Mouse (Mus musculus): ENCODE measurements around the gene 9930021J03Rik. TPM values are rescaled to one million over a fixed set of nuclear protein-coding genes. Genes with fewer than 3 reads are reported as not detected.

9930021J03Rik gene
- 30.9 and 32.6 TPM in 2 replicates for polyA plus RNA-seq (2012; rRNA removed)

DNA sequence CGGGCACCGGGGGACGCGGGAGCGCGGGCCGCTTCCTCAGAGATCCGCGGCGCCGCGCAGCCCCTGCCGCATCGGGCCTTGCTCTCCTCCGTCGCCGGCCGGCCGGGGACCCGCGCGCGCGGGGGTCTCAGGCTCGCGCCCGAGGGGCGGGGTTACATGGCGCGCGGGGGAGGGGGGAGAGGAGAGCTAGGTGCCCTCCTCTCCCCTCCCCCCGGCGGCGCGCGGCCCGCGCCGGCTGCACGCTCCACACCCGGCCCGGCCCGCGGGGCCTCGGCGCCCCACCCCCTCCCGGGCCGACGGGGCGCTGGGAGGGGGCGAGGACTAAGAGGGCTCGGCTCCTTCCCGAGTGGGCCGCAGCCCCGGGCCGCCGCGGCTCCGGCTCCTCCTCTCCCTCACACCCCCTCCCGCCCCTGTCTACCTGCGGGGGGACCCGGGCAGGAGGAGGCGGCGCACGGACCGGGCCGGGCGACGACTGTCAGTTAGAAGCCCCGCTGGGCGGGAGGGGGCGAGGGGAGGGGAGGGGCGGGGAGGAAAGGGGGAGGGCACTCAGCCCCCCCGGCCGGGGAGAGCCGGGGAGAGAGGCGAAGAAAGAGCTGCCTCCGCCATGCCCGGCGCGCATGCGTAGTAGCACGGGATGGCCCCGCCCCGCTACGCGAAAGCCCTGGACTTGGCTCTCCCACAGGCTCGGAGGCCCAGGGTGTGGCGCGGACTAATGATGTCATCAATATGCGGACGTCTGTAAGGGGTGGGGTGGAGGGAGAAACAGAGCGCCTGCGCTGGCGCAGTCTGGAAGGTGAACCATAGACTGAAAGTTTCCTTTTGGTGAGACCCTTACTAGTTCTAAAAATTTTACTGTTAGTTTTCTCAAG, at the start of gene 9930021J03Rik:
Gene 9930021J03Rik, minus strand, starts transcription at position 73 of the 869 bp plus-strand sequence.
- peak; percentile 58 for TF ChIP-seq POLR2A (IDR thresholded peaks at IDR 0.05; ENCODE audit: borderline replicate concordance, extremely low read depth, insufficient read depth, insufficient read length, poor library complexity, severe bottlenecking)
- no peak for TF ChIP-seq CTCF (IDR thresholded peaks at IDR 0.05; ENCODE audit: borderline replicate concordance, extremely low read depth, insufficient read depth, insufficient read length)
- peak; percentile 100 for DNase-seq (ENCODE audit: low read depth)

- no peak for DNase-seq (ENCODE audit: low read depth)
- TF ChIP-seq POLR2A (IDR thresholded peaks at IDR 0.05; ENCODE audit: borderline replicate concordance, extremely low read depth, insufficient read depth, insufficient read length, poor library complexity, severe bottlenecking), result no peak
- no peak for TF ChIP-seq CTCF (IDR thresholded peaks at IDR 0.05; ENCODE audit: borderline replicate concordance, extremely low read depth, insufficient read depth, insufficient read length)
These were observed 47.9 kb upstream of the 9930021J03Rik start for GRCm38 (mm10) chr19:29853711-29854110.

GRCm38 (mm10) chr19:29851036-29851690, 45.4 kb upstream of the 9930021J03Rik start:
- TF ChIP-seq CTCF (IDR thresholded peaks at IDR 0.05; ENCODE audit: borderline replicate concordance, extremely low read depth, insufficient read depth, insufficient read length), result no peak
- no peak for TF ChIP-seq POLR2A (IDR thresholded peaks at IDR 0.05; ENCODE audit: borderline replicate concordance, extremely low read depth, insufficient read depth, insufficient read length, poor library complexity, severe bottlenecking)
- DNase-seq (ENCODE audit: low read depth), result peak; percentile 20

DNA sequence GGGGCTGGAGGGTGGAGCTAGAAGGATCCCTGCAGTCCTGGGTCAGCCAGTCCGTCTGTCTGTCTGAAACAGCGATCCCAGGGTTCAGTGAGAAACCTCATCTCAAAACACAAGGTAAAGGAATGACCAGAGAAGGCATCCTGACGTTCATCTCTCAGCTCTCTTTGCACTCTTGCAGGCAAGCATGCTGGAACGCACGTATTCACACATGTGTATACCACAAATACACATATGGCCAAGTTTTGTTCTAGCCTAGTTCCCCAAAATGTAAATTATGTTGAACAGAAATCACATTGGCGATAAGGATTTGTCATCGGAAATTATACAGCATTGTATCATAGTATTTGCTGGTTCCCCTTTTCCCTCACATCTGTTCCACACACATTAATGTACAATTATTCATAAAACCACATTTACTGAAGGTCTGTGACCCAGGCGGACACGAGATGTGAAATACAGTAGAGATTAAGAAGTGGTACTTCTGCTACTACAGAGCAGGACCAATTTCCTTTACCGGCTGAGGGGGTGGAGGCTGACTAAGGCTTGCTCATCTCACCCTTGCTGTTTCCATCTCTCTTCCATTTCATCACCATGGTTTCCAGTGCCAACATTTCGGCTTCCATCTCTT, 44.2 kb upstream of the 9930021J03Rik start:
- DNase-seq (ENCODE audit: low read depth), result no peak

GRCm38 (mm10) chr19:29844036-29844661, 38.4 kb upstream of the 9930021J03Rik start:
- peak; percentile 92 for DNase-seq (ENCODE audit: low read depth)
- TF ChIP-seq POLR2A (IDR thresholded peaks at IDR 0.05; ENCODE audit: borderline replicate concordance, extremely low read depth, insufficient read depth, insufficient read length, poor library complexity, severe bottlenecking), result no peak
- TF ChIP-seq CTCF (IDR thresholded peaks at IDR 0.05; ENCODE audit: borderline replicate concordance, extremely low read depth, insufficient read depth, insufficient read length), result no peak

More for the DNA sequence above, 44.2 kb upstream of the 9930021J03Rik start:
- TF ChIP-seq CTCF (IDR thresholded peaks at IDR 0.05; ENCODE audit: borderline replicate concordance, extremely low read depth, insufficient read depth, insufficient read length) (no peak), POLR2A (IDR thresholded peaks at IDR 0.05; ENCODE audit: borderline replicate concordance, extremely low read depth, insufficient read depth, insufficient read length, poor library complexity, severe bottlenecking) (no peak)

- peak; percentile 84 for DNase-seq (ENCODE audit: low read depth)
- TF ChIP-seq CTCF (IDR thresholded peaks at IDR 0.05; ENCODE audit: borderline replicate concordance, extremely low read depth, insufficient read depth, insufficient read length) (no peak), POLR2A (IDR thresholded peaks at IDR 0.05; ENCODE audit: borderline replicate concordance, extremely low read depth, insufficient read depth, insufficient read length, poor library complexity, severe bottlenecking) (no peak)
These were observed 37.8 kb upstream of the 9930021J03Rik start for GRCm38 (mm10) chr19:29843641-29844035.

- no peak for TF ChIP-seq CTCF (IDR thresholded peaks at IDR 0.05; ENCODE audit: borderline replicate concordance, extremely low read depth, insufficient read depth, insufficient read length)
- TF ChIP-seq POLR2A (IDR thresholded peaks at IDR 0.05; ENCODE audit: borderline replicate concordance, extremely low read depth, insufficient read depth, insufficient read length, poor library complexity, severe bottlenecking), result no peak
- peak; percentile 39 for DNase-seq (ENCODE audit: low read depth)
These were observed 37.2 kb upstream of the 9930021J03Rik start for GRCm38 (mm10) chr19:29842973-29843372.

DNA sequence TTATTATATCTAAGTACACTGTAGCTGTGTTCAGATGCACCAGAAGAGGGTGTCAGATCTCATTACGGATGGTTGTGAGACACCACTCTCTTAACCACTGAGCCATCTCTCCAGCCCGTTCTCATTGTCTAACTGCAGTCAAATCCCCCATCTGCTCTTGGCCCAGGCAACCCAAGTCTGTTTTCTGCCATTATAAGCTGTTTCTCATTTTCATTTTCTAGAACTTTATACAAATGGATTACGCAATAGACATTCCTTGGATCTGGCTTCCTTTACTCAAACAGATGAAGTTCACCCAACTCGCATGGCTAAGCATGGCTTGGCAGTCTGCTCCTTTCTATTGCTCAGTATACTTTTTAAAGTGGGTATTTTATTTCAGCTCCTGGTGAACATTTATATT, 34.9 kb upstream of the 9930021J03Rik start:
- no peak for DNase-seq (ENCODE audit: low read depth)
- TF ChIP-seq CTCF (IDR thresholded peaks at IDR 0.05; ENCODE audit: borderline replicate concordance, extremely low read depth, insufficient read depth, insufficient read length) (no peak), POLR2A (IDR thresholded peaks at IDR 0.05; ENCODE audit: borderline replicate concordance, extremely low read depth, insufficient read depth, insufficient read length, poor library complexity, severe bottlenecking) (no peak)

- TF ChIP-seq CTCF (IDR thresholded peaks at IDR 0.05; ENCODE audit: borderline replicate concordance, extremely low read depth, insufficient read depth, insufficient read length) (no peak), POLR2A (IDR thresholded peaks at IDR 0.05; ENCODE audit: borderline replicate concordance, extremely low read depth, insufficient read depth, insufficient read length, poor library complexity, severe bottlenecking) (no peak)
- DNase-seq (ENCODE audit: low read depth), result no peak
These were observed 32.9 kb upstream of the 9930021J03Rik start for GRCm38 (mm10) chr19:29838636-29839135.

DNA sequence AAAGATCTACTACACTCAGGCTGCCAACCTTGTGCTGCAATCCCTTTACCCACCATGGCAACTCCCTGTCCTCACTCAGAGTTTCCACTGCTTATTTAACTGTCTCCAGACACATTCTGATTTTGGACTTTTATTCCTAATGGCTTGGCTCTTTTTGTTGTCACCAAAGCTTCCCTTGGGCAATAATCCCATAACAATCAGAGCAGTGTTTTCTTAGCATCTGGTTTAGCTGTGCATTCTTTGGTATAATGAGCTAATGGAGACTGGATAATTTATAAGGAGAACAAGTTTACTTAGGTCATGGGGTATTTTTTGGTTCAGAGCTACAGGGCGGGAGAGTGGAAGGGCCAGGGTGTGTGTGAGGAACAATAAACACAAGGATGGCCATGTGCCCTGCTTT, 32.4 kb upstream of the 9930021J03Rik start:
- no peak for DNase-seq (ENCODE audit: low read depth)
- TF ChIP-seq POLR2A (IDR thresholded peaks at IDR 0.05; ENCODE audit: borderline replicate concordance, extremely low read depth, insufficient read depth, insufficient read length, poor library complexity, severe bottlenecking) (no peak), CTCF (IDR thresholded peaks at IDR 0.05; ENCODE audit: borderline replicate concordance, extremely low read depth, insufficient read depth, insufficient read length) (no peak)
